Mouse (Mus musculus): ENCODE measurements around the gene Nop58. TPM values are rescaled to one million over a fixed set of nuclear protein-coding genes. Genes with fewer than 3 reads are reported as not detected.
A peak's percentile ranks its signal among the peaks of the same experiment; 100 is the strongest.

The Nop58 gene
- polyA plus RNA-seq, 1 experiment from 2014 or later, result 226 TPM

GRCm38 (mm10) chr1:59764407-59764971, 79.7 kb downstream of the Nop58 start:
- H3K4me1 ChIP-seq, result peaks cover 28% of the 10 kb centered on the region
- H3K4me2 ChIP-seq, result peak overlapping the region; percentile 81
- no peaks in the 10 kb centered on the region for H3K9me3 ChIP-seq (replicated peaks)
- peaks cover 6% of the 10 kb centered on the region; the same call in 1 of the 2 replicates for H3K36me3 ChIP-seq (ENCODE audit: poor library complexity, severe bottlenecking)
- under 1% methylated on average over 27 of the region's 27 CpGs for WGBS
- peak overlapping the region; percentile 86 for H3K4me3 ChIP-seq
- peak overlapping the region; percentile 98 for H3K27ac ChIP-seq
- H3K9ac ChIP-seq, result peak overlapping the region; percentile 94
- no peaks in the 10 kb centered on the region for H3K27me3 ChIP-seq
- no peak for ATAC-seq

- Histone ChIP-seq H3K4me3 (peak overlapping the region; percentile 86), H3K27ac (no peak overlapping the region), H3K9ac (peak overlapping the region; percentile 60), H3K4me2 (peak overlapping the region; percentile 81), H3K9me3 (replicated peaks) (no peaks in the 10 kb centered on the region), H3K27me3 (no peaks in the 10 kb centered on the region), H3K36me3 (ENCODE audit: poor library complexity, severe bottlenecking) (peaks cover 6% of the 10 kb centered on the region; the same call in 1 of the 2 replicates), H3K4me1 (peaks cover 34% of the 10 kb centered on the region)
- 6% methylated on average over 4 of the region's 4 CpGs for WGBS
- no peak for ATAC-seq
Observed at GRCm38 (mm10) chr1:59765279-59765678, 80.5 kb downstream of the Nop58 start.

- H3K27ac ChIP-seq, result no peak overlapping the region
- H3K4me2 ChIP-seq, result peak overlapping the region; percentile 71
- H3K9me3 ChIP-seq (replicated peaks), result no peaks in the 10 kb centered on the region
- H3K27me3 ChIP-seq, result no peaks in the 10 kb centered on the region
- no peak for ATAC-seq
- peak overlapping the region; percentile 51; the same call in 1 of the 2 replicates for H3K9ac ChIP-seq
- peaks cover 6% of the 10 kb centered on the region; the same call in 1 of the 2 replicates for H3K36me3 ChIP-seq (ENCODE audit: poor library complexity, severe bottlenecking)
- H3K4me3 ChIP-seq, result peak overlapping the region; percentile 38
- H3K4me1 ChIP-seq, result peaks cover 43% of the 10 kb centered on the region
Observed at GRCm38 (mm10) chr1:59766626-59767025, 81.9 kb downstream of the Nop58 start.

Other genes starting within 250 kb of the Nop58 start
- 2.8 and 3.4 TPM in 2 replicates for gene Fzd7, start 202.5 kb upstream of the Nop58 start, polyA plus RNA-seq (2015; fragmentation: Nextera tagmentation; extraction: Ambion mirVana)
- 3.0 and 5.1 TPM in 2 replicates for gene Gm973, start 168.7 kb upstream of the Nop58 start, polyA plus RNA-seq (2015; fragmentation: Nextera tagmentation; extraction: Ambion mirVana)
- 523 and 549 TPM in 2 replicates for gene Sumo1, start 14.1 kb upstream of the Nop58 start, polyA plus RNA-seq (2015; fragmentation: Nextera tagmentation; extraction: Ambion mirVana)
- 12.4 and 12.6 TPM in 2 replicates for gene Bmpr2, start 78.4 kb downstream of the Nop58 start, polyA plus RNA-seq (2015; fragmentation: Nextera tagmentation; extraction: Ambion mirVana)
- 15.7 and 16.6 TPM in 2 replicates for gene Fam117b, start 228.0 kb downstream of the Nop58 start, polyA plus RNA-seq (2015; fragmentation: Nextera tagmentation; extraction: Ambion mirVana)